Mouse (Mus musculus) hematopoietic stem cell, adult 5-6 weeks (primary cell): ENCODE measurements around the gene Slc9b2. TPM values are rescaled to one million over a fixed set of nuclear protein-coding genes. Genes with fewer than 3 reads are reported as not detected.

Experiments used
- ATAC-seq, 2 experiments: fragments of 125-278 bp in 1 of 2; replicated peaks in 1 of 2; 2 replicates each; pipeline ENCODE4 v1.8.0; 2016 to 2017; ENCODE audit warnings: inconsistent platforms in 2 of 2, mild to moderate bottlenecking in 2 of 2, moderate number of reproducible peaks in 2 of 2, low read depth in 1 of 2, moderate TSS enrichment in 1 of 2; ENCODE audit not compliant: low FRiP score in 2 of 2, poor library complexity in 2 of 2, severe bottlenecking in 2 of 2, insufficient read depth in 1 of 2, low TSS enrichment in 1 of 2
- total RNA-seq: library from RNA; stranded (forward); fragments of 172-1452, 232-1000 nt; gene quantifications from 2 replicates; pipeline ENCODE4 v1.2.3, GENCODE M21; 2017

Gene Slc9b2
- total RNA-seq, 1 experiment from 2014 or later, result 0.60 TPM

- ATAC-seq, result 0 out of 4 replicates have a peak, but pooled peaks of 1 of the 2 experiments have one; percentile 36
These were observed 8.9 kb upstream of the Slc9b2 start for GRCm38 (mm10) chr3:135298560-135298959.

- ATAC-seq, result 0 out of 4 replicates have a peak, but pooled peaks of 1 of the 2 experiments have one; percentile 10
These were observed 7.4 kb upstream of the Slc9b2 start for GRCm38 (mm10) chr3:135300081-135300480.

GRCm38 (mm10) chr3:135304060-135304459 lies 3.4 kb upstream of the Slc9b2 start:
- no peak for ATAC-seq

- ATAC-seq, result no peak
These were observed 2.9 kb upstream of the Slc9b2 start for GRCm38 (mm10) chr3:135304566-135304965.

- no peak for ATAC-seq
These were observed 5.5 kb downstream of the Slc9b2 start for GRCm38 (mm10) chr3:135312916-135313491.

GRCm38 (mm10) chr3:135313727-135314126 lies 6.2 kb downstream of the Slc9b2 start:
- no peak for ATAC-seq

- no peak for ATAC-seq
These were observed 7.3 kb downstream of the Slc9b2 start for GRCm38 (mm10) chr3:135314811-135315210.

- no peak for ATAC-seq
These were observed 8.4 kb downstream of the Slc9b2 start for GRCm38 (mm10) chr3:135315720-135316425.

- ATAC-seq, result no peak
These were observed 10.8 kb downstream of the Slc9b2 start for GRCm38 (mm10) chr3:135318331-135318730.

GRCm38 (mm10) chr3:135324354-135324753 lies 16.9 kb downstream of the Slc9b2 start:
- ATAC-seq, result no peak

GRCm38 (mm10) chr3:135327176-135327575 lies 19.7 kb downstream of the Slc9b2 start:
- no peak for ATAC-seq

- no peak for ATAC-seq
These were observed 20.1 kb downstream of the Slc9b2 start for GRCm38 (mm10) chr3:135327601-135328000.

GRCm38 (mm10) chr3:135328560-135328959 lies 21.1 kb downstream of the Slc9b2 start:
- ATAC-seq, result peak; percentile 65 to 72; a peak in 3 of 4 replicates

- ATAC-seq, result no peak
These were observed 25.2 kb downstream of the Slc9b2 start for GRCm38 (mm10) chr3:135332691-135333090.

- no peak for ATAC-seq
These were observed 26.3 kb downstream of the Slc9b2 start for GRCm38 (mm10) chr3:135333763-135334162.

GRCm38 (mm10) chr3:135347739-135348264 lies 40.3 kb downstream of the Slc9b2 start, which contains the start of gene Slc9b1:
Slc9b1 (plus strand) TSS chr3:135348029.
- no peak for ATAC-seq

- ATAC-seq, result no peak
These were observed 41.5 kb downstream of the Slc9b2 start for GRCm38 (mm10) chr3:135349022-135349421.

GRCm38 (mm10) chr3:135351857-135352256 lies 44.4 kb downstream of the Slc9b2 start:
- ATAC-seq, result no peak
